Mouse (Mus musculus) cortical plate, adult 2 months (tissue): ENCODE data around the gene Pigr.

ENCODE experiments used
- CTCF ChIP-seq: fragments of 200-500 bp; IDR thresholded peaks from 2 replicates; pipeline ENCODE4 v1.5.1; 2011; ENCODE audit warnings: mild to moderate bottlenecking, control low read depth, low read length; ENCODE audit not compliant: insufficient read depth; ENCODE audit errors: extremely low read depth
- POLR2A ChIP-seq: fragments of 200-500 bp; IDR thresholded peaks from 2 replicates; pipeline ENCODE4 v1.6.1; 2011; ENCODE audit warnings: mild to moderate bottlenecking, low read length, control low read depth; ENCODE audit not compliant: insufficient read depth; ENCODE audit errors: extremely low read depth

DNA sequence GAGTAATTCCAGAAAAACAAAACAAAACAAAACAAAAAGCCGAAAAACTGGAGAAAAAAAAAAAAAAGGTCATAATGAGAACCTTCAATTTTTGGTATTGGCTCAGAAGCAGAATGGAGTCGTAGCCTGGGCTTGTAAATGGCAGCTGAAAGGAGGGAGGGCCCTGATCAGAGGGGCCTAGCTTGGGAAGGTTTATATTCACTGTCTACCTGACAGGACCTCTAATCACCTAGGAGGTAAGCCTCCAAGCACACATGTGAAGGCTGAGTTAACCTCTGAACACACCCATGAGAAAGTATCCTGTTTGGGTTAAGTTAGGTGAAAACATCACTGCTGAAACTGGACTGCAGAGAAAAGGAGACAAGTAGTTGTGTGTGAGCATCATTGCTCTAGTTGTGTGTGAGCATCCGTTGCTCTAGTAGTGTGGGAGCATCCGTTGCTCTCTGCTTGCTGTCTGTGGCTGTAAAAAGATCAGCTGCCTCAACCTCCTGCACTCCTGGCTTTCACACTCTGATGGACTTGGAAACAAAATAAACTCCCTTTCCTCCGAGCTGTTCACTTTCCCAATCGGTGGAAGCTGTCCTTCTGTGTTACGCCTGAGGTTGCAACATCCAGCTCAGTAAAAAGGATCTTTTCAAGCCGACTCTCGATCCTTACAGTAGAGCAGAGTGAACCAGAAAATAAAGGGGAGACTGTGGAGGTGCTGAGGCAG lies 67.0 kb downstream of the Pigr start:
- TF ChIP-seq POLR2A: no peak
- no peak for TF ChIP-seq CTCF
